Mouse (Mus musculus): ENCODE data around the gene Pglyrp2. TPM values are rescaled to one million over a fixed set of nuclear protein-coding genes. Genes with fewer than 3 reads are reported as not detected.
A peak's percentile ranks its signal among the peaks of the same experiment; 100 is the strongest.

Pglyrp2 gene
- total RNA-seq, 4 experiments from 2014 or later = not detected

- DNase-seq (ENCODE audit: low spot score) = no peak
Observed at GRCm38 (mm10) chr17:32402779-32403157, 21.2 kb downstream of the Pglyrp2 start.

GRCm38 (mm10) chr17:32402011-32402778 lies 21.8 kb downstream of the Pglyrp2 start:
- DNase-seq (ENCODE audit: low spot score) = no peak

GRCm38 (mm10) chr17:32396266-32396665 lies 27.7 kb downstream of the Pglyrp2 start:
- no peak for DNase-seq (ENCODE audit: low spot score)

GRCm38 (mm10) chr17:32393944-32394343 lies 30.0 kb downstream of the Pglyrp2 start:
- DNase-seq (ENCODE audit: low spot score) = no peak

GRCm38 (mm10) chr17:32389101-32389659 lies 34.8 kb downstream of the Pglyrp2 start, which contains the start of gene Wiz:
TSS of gene Wiz (minus strand) at chr17:32389439.
- peak; percentile 92 for DNase-seq (ENCODE audit: low spot score)

GRCm38 (mm10) chr17:32388370-32389100 lies 35.4 kb downstream of the Pglyrp2 start:
- DNase-seq (ENCODE audit: low spot score) = no peak

- DNase-seq (ENCODE audit: low spot score) = no peak
Observed at GRCm38 (mm10) chr17:32387986-32388369, 36.0 kb downstream of the Pglyrp2 start.

- DNase-seq (ENCODE audit: low spot score) = peak; percentile 34
Observed at GRCm38 (mm10) chr17:32386659-32387432, 37.1 kb downstream of the Pglyrp2 start.

- DNase-seq (ENCODE audit: low spot score) = no peak
Observed at GRCm38 (mm10) chr17:32383661-32384060, 40.3 kb downstream of the Pglyrp2 start.

GRCm38 (mm10) chr17:32382576-32382975 lies 41.4 kb downstream of the Pglyrp2 start:
- peak; percentile 40 for DNase-seq (ENCODE audit: low spot score)

- DNase-seq (ENCODE audit: low spot score) = no peak
Observed at GRCm38 (mm10) chr17:32378786-32379185, 45.2 kb downstream of the Pglyrp2 start.

- DNase-seq (ENCODE audit: low spot score) = no peak
Observed at GRCm38 (mm10) chr17:32377137-32377536, 46.8 kb downstream of the Pglyrp2 start.

- DNase-seq (ENCODE audit: low spot score) = no peak
Observed at GRCm38 (mm10) chr17:32376475-32376874, 47.5 kb downstream of the Pglyrp2 start.

GRCm38 (mm10) chr17:32368991-32369578 lies 54.9 kb downstream of the Pglyrp2 start:
- no peak for DNase-seq (ENCODE audit: low spot score)

GRCm38 (mm10) chr17:32367706-32368105 lies 56.3 kb downstream of the Pglyrp2 start:
- no peak for DNase-seq (ENCODE audit: low spot score)

GRCm38 (mm10) chr17:32365296-32365695 lies 58.7 kb downstream of the Pglyrp2 start:
- no peak for DNase-seq (ENCODE audit: low spot score)

- no peak for DNase-seq (ENCODE audit: low spot score)
Observed at GRCm38 (mm10) chr17:32364850-32365249, 59.1 kb downstream of the Pglyrp2 start.

GRCm38 (mm10) chr17:32364331-32364730 lies 59.6 kb downstream of the Pglyrp2 start:
- peak; percentile 88 for DNase-seq (ENCODE audit: low spot score)

GRCm38 (mm10) chr17:32363821-32364301 lies 60.1 kb downstream of the Pglyrp2 start:
- no peak for DNase-seq (ENCODE audit: low spot score)

- DNase-seq (ENCODE audit: low spot score) = no peak
Observed at GRCm38 (mm10) chr17:32362686-32363085, 61.3 kb downstream of the Pglyrp2 start.
